Mouse (Mus musculus) cerebral cortex, adult 2 months (tissue): ENCODE data around the gene Rap1a.

Experiments
- WGBS: fragments of 180-500 bp; shearing (Covaris S2); methylation state at CpG from one replicate; pipeline ENCODE4 v1.1.7; 2018; 5-methylcytosine and 5-hydroxymethylcytosine counted together

Gene Rap1a

DNA sequence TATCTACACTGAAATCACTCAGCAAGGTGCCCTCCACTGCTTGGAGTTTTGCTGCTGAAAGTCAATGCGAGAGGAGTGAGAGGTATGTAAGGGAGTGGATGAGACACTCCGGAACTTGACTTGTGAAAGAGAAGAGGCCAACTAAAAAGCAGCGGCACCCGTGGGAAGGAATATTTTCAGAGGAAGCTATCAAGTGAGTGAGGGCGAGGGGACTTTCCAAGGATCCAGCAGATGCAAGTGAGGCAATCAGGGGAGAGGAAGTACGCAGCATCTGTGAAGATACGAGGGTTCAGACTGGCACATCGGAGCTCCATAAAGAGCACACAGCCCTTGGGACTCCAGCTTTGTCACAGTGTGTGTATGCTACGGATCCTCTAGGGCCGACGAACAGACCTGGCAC is 2.5 kb upstream of the Rap1a start:
- WGBS, result 51% methylated on average over 11 of the region's 11 CpGs

DNA sequence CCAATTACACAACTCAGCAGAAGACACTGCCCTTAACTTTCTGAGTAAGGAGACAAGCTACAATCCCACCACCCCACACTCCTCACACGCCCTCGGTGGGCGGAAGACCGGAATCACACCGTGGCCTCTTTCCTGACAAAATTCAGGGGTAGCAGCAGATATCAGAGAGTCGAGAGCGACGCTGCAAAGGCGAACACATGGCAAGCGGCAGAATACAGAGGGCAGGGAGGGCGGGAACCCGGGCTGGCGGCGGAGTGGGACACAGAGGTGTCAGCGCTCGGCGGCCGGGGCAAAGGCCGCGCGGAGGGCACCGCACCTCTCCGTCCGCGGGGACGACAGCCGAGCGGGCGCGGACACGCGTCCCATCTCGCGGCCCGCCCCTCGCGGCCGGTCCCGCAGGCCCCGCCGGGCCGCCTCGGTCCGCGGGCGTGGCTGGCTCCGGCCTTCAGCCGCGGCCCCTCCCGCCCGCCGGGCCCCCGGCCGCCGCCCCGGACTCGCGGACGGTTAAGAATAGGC is 403 bp downstream of the Rap1a start:
- under 1% methylated on average over 36 of the region's 59 CpGs for WGBS

DNA sequence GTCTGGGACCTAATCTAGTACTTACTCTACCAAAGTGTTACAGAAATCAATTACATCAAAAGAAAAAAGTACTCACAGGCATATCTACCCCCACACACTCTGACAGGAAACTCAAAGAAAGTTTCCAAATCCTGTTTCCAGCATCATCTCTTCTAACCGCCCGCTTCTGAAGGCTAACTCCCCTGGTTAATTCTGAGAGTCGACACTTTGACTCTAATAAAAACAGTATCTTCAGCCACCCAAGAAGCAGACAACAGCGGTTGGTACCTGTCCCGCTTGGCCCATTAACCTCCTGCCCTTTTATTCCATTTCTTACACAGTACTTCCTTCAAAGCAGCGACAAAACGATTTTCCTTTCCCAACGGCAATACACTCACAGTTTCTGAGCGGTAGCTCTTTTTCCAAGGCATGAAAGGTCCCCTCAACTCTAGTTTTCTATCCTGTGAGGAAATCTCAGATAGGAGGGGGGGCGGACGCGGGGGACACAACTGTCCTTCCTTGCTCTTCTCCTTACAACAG is 921 bp downstream of the Rap1a start:
- 1% methylated on average over 12 of the region's 12 CpGs for WGBS

DNA sequence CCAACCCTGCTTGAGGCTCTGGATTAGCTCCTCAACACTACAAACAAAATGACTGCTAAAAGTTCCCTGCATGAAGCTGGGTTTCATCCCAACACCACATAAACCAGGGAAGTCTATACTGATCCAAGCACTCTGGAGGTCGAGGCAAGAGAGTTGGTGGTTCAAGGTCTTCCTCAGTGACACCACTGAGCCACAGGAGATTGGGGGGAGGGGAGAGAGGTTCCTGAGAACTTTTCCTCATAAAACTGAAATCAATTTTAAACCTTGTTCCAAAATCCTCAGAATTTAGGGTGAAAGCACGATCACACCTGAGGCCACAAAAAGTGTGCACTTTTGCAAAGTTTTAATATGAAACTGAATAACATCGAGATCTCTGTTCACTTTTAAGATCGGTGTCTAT is 1.8 kb downstream of the Rap1a start:
- WGBS, result 55% methylated on average over 4 of the region's 4 CpGs

DNA sequence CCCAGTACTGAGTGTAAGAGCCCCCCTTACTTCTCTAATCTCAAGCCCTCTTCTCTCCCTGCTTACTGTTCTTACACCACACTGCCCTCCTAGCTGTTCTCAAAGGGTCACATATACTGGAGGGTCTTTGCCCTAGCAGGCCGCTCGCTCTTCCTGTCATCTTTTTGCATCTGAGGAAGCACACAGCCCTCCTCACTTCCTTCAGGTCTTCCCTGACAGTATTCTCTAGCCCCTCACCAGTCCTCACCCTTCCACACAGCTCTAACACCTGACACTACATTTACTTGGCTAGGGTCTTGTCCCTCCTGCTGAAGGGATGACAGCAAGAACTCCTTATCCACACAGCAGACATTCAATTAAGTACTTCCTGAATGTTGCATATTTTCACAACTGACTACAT is 2.4 kb downstream of the Rap1a start:
- 72% methylated on average over 2 of the region's 2 CpGs for WGBS

DNA sequence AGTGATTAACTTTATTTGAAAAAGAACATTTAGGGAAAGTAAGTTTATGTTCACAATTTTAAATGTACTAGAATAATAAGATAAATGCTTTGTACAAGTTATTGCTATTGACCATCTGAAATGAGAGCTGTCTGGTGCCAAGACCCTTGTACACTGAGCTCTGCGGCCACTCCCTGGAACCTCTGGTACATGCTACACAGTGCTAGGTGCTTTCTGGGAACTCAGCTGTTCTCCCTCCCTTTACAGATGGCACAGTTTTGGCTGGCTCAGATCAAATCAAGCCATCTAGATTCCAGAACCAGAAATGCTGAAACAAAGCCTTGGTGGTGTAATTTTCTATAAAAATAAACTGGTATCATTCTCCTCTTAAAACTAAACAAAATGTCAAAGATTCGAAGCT is 3.7 kb downstream of the Rap1a start:
- WGBS, result 32% methylated on average over 2 of the region's 2 CpGs

DNA sequence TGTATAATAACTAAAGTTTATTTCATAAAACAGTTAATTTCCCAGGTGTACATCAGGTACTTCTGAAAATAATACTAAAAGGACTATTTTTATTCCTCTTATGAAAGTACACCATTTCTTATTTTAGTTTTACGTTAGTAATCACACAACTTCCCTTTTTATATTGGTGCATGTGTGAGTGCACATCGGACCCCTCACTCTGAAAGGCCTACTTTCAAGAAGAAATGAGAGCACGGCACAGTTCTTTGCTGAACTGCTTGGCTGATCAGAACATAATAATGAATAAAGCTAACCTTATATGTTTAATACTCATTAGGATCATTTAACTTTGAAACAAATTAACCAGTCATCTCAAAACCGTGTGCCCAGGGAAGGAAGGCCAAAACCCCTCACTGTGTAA is 4.4 kb downstream of the Rap1a start:
- WGBS, result 53% methylated on average over 4 of the region's 4 CpGs

DNA sequence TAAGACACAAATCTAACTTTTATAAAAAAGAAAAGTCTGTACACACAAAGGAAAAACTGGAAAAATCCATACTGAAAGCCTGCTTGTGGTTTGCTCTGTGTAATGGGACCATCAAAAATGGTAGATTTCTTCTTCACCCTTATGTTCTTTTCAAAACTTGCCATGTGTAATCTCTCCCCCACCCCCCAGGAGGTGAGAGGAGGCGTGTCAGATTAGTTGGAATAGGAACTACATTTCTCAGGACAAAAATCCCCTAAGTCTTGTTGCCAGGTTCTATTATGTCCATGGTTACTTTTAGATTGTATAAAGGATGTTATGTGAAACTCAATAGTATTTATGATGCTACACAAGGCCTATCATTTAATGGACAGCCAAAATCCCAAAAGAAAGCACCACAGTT is 6.8 kb downstream of the Rap1a start:
- WGBS, result 70% methylated on average over 1 of the region's 1 CpGs

DNA sequence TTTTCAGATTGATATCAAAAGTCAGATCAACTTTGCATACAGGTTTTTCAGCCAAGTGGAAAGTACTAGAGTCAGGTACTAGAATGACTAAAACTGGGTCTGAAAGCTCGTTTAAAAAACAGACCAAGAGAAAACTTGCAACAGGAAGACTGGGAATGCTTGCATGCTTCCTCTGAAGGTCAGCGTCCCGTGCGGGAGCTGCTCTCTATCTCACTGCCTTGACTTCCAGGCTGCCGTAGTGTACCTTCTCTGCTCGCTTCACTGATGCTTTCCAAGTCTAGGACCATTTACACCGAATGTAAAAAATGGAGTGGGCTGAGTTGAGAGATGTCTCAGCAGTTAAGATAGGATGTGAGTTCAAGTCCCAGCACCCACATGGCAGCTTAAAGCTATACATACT is 8.8 kb downstream of the Rap1a start:
- WGBS, result 77% methylated on average over 7 of the region's 7 CpGs

DNA sequence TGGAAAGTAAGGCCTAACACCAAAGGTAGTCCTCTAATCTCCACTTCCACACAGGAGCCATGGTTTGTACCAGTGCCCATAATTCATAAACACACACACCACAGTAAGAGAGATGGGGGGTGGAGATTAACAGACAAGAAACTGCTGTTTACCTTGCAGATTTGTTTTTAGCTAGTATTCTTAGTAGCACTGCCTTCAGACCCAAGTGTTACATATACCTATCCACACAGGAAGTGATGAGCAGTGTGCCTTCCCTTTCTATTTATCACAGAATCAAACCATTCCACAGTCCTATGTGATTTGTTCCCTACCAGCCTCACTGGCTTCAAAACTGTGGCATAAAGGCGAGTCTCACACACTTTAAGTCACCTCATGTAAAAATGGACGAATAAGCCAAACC is 10.0 kb downstream of the Rap1a start:
- 83% methylated on average over 2 of the region's 2 CpGs for WGBS

DNA sequence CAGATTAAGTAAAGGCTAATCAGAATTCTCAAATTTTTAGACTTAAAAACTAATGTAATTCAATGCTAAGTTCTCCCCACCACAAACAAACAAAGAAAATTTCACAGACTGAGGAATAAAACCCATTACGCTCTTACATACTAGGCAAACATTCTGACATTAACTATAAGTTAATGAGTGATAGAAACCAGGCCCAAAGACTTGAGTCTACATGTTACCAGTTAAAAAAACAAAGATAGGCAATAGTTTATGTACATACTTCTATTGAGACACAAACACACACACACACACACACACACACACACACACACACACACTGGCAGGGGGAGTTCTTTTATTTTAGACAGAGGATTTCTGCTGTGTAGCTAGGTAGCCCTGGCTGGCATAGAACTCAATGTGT is 10.8 kb downstream of the Rap1a start:
- WGBS, result 90% methylated on average over 1 of the region's 1 CpGs

DNA sequence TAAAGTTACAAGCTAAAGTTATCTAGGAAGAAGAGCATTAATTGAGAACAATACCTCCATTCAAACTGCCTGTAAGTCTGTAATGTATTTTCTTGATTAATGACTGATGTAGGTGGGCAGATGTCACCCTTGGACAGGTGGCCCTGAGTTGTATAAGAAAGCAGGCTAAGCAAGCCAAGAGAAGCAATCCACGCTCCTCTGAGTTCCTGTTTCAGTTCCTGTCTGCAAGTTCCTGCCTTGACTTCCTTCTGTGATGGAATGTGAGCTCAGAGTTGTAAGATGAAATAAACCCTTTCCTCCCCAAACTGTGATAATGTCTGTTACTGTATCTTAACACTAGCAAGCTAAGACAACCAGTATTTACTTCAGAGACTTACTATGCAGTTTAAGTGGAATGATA is 11.4 kb downstream of the Rap1a start:
- WGBS, result 62% methylated on average over 1 of the region's 1 CpGs

DNA sequence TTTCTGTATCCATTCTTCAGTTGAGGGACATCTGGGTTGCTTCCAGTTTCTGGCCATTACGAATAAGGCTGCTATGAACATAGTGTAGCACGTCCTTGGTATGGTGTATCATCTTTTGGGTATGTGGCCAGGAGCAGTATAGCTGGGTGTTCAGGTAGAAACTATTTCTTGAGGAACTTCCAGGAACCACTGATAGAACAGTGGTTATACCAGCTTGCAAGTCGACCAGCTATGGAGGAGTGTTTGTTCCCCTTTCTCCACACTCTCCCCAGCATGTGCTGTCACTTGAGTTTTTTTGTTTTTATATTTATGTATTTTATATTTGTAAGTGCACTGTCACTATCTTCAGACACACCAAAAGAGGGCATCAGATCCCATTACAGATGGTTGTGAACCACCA is 13.8 kb downstream of the Rap1a start:
- whole genome bisulfite sequencing, result 77% methylated on average over 3 of the region's 3 CpGs

DNA sequence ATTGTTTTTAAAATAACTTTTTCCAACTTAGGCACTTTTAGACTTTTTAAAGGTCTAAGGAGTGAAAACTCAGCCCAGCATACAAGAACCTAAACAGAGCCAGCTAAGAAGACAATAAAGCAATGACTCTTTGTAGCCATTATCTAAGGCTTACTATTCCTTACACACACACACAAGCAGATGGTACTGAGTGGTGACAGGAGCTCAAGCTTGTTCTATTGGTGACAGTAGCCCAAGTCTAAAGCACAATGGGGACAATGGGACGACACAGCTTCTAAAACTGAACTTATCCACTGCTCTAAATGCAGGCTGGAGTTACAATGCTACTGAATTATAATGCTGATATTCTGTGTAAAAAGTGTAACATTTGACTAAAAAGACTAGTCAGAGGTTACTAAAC is 17.3 kb downstream of the Rap1a start:
- WGBS, result 38% methylated on average over 1 of the region's 1 CpGs

DNA sequence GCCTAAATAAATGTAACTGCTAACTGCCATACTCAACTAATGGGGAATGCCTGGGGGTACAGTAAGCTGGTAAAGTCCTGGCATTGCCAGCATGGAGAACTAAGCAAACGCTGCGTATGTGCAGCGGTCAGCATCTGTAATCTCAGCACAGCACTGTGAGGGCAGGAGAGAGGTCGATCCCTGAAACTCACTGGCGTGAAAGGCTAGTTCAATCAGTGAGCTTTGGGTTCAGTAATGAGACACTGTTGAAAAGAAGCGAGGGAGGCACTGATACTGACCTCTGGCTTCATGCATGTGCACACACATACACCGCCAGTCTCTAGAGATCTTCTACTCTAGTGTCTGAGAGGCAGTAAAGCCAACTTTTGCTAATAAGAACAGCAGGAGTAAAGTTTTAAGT is 18.7 kb downstream of the Rap1a start:
- WGBS, result 70% methylated on average over 7 of the region's 7 CpGs

DNA sequence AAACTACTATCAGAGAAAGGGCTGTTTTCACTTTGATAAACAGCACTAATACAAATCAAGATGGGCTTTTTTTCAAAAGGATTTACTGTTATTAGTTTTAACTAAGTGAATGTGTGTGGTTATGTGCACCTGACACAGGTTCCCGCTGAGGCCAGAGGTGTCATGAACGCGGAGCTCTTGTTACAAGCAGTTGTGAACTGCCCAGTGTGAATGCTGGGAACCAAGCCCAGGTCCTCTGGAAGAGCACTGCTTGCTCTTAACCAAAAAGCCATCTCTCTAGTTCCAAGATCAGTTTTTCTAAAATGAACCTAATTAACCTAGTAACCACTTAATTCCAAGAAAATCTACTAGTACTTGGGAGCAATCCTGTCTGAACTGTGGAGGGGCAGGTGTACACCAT is 23.1 kb downstream of the Rap1a start:
- WGBS, result 97% methylated on average over 3 of the region's 3 CpGs

DNA sequence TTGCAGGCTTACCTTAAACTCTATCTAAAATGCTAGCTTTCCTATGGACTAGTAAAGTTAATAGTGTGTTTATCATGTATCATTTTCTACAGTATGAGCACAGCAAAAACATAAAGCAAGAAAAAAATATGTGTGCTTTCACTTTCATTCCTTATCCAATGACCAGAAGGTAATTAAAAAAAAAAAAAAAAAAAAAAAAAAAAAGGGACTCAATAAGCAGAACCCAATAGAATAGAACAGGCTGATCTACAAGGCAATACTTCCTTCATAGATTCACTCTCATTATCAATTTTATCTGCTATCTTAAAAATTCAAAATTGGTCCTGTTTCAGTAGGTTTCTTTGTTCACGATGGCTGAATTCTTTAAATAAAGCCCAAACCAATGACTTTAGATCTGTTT is 30.3 kb downstream of the Rap1a start:
- 72% methylated on average over 1 of the region's 1 CpGs for WGBS

DNA sequence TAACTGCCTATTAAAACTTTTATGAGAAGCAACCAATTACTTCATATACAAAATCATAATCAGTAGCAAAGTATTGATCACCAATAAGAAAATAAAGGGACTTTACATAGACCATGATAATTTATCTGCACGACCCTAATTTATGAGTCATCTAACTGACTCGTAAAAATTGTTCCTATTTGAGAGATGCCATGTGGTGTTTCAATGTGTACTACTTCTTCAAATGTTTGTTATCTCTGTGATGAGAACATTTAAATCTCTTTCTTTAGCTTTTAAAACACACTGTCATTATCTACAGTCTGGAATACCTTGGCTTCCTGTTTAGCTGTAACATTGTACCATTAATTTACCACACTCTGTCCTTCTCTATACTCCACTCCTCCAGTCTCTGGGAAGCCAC is 31.8 kb downstream of the Rap1a start:
- 58% methylated on average over 2 of the region's 2 CpGs for WGBS

DNA sequence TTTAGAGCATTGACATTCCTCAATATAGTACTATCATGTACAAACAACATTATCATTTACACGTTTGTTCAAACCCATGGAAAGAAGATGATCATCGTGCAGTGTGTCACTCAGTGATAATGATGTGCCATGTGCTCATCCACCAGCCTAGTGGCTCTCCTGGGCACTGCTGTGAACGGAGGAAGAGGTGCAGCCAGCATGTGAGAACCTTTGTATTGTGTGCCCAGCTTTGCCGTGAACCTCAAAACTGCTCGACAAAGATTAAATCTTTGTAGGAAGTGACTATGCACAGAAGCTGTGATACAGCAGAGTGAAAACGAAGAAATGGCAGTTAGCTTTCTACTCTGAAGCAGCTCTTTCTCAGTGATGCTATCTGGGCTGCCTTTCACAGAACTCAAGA is 32.6 kb downstream of the Rap1a start:
- 61% methylated on average over 6 of the region's 6 CpGs for WGBS

DNA sequence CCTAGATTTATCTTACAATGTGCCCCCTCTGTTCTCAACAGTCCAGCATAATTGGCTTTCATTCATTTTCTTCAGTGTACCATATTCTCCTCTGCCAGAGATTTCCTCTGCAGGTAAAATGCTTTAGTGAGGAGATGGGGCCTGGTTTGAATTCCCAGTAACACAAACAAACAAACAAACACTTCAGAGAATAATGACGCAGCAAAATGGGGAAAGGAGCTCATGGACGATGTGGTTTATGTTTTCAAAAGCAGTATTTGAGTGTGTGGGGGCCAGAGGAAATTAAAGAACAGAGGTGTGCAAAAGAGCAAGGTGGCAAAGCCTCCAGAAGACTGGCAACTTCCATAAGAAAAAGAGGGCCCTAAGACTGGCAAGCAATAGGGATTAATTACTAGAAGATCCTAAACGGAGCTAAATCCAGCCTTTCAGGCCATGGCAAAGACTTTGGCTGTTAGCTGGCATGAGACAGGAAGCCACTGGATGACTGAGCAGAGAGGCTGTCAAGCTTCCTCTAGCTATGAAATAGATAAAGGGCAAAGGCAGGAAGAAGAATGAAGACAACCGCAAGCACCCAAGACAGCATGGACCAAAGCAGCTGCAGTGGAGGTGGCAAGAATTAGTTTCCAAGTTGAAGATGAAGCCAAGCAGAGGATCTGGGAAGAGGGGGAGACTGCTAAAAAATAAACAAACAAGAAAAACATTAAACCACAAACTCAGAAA is 37.8 kb downstream of the Rap1a start:
- WGBS, result 37% methylated on average over 4 of the region's 4 CpGs

DNA sequence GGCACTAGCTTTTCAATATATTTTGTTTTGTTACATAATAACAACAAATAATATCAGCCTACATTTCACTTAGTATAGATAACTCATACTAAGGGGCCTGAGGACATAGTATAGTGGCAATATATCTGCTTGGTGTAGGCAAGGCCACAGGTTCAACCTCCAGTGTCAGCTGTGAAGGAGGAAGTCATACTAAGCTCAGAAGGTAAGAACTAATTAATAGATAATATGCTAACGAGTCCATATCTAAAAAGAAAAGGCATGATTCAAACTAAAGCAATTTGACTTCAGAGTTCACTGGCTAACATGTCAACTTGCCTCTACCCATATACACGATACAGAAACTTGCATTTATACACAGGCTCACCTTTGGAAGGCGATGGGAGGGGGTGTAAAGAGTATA is 41.1 kb downstream of the Rap1a start:
- 86% methylated on average over 3 of the region's 3 CpGs for WGBS

DNA sequence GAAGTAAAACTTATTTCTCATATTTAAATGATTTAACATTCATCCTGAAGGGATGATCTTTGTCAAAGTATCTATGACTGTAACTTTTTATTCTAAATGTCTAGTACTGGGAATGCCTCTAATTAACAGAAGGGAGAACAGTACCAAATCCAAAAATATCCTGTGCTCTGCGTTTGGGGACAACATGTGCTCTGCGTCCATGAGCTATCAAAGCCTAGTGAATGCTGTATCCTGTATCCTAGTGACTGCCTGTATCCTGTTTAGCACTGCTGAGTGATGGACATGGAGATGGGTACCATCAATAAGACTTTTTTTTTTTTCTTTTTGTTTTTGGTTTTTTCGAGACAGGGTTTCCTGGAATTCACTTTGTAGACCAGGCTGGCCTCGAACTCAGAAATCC is 42.5 kb downstream of the Rap1a start:
- WGBS, result 33% methylated on average over 4 of the region's 4 CpGs

DNA sequence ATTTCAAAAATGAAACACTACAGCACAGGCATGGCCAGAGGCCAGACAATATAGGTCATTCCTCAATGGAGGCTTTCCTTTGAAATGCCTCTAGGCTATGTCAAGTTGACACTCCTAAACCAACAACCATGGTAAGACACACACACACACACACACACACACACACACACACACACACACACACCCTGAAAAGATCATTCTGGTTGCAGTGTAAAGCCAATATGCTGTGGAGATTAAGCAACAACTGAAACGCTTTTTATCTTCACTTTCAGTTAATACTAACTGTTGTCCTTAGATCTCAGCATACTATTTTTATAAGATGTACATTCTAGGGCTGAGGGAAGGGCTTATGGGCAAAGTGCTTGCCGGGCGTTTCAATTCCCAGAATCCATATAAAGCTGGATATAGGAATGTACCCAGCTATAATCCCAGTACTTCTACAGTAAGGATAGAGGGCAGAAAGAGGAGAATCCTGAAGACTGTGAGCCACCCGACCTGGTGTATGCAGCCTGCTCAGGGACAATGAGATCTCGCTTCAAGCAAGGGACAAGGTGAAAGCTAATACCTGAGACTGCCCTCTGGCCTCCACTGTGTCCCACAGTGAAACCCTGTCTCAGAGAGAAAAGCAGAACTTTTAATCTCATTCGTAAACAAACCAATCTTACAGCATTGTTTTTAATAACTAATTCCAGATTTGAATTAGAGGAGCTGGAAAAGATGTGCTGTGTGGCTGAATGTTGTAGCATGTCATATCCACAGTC is 43.6 kb downstream of the Rap1a start:
- WGBS, result 65% methylated on average over 6 of the region's 6 CpGs
